Mouse (Mus musculus): Measurements from ENCODE around the gene Selenot. TPM values are rescaled to one million over a fixed set of nuclear protein-coding genes. Genes with fewer than 3 reads are reported as not detected.
A peak's percentile ranks its signal among the peaks of the same experiment; 100 is the strongest.
"Not testable (repeated sequence)": the region's sequence is repeated elsewhere in the genome, so short reads cannot be mapped to it uniquely, and the experiment has no call there.

The Selenot gene
- 100 to 1,000 TPM; 180 to 191 TPM for total RNA-seq (2021)

DNA sequence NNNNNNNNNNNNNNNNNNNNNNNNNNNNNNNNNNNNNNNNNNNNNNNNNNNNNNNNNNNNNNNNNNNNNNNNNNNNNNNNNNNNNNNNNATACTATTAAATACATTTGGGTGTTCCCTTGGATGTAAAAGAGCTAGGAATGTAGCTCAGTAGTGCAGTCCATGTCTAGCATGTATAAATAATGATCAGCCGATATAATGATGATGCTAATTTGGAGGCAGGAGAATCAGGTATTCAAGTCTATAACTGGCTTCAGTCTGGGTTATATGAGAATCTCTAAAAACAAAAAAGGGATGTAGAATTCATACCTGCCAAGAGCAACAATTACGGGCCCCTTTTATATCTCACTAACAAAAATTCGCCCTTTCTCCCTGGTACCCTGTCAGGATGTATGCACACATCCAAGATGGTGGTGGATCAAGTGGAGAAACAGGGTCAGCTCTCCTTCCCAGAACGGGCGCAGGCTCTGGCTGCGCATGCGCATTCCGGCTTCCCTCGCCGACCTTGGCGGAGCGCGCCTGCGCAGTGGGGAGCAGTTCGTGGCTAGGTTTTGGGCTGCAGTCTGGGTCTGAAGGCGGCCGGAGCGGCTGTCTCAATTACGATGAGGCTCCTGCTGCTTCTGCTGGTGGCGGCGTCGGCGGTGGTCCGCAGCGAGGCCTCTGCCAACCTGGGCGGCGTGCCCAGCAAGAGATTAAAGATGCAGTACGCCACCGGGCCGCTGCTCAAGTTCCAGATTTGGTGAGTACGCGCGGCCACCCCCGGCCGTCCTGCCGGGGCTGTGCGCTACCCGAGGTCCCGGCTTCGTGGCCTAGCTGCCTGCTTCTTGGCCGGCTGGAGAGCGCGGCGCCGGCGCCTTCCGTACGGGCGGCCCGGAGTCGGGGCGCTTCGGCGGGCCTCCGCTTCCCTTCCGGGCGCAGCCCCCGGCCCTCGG lies at the start of gene Selenot:
Selenot (plus strand) TSS at position 500 of the 930 bp plus-strand sequence.
- peak; percentile 96 to 97 for DNase-seq (ENCODE audit: extremely low spot score in 1 of 2, low spot score in 2 of 2)
- intact Hi-C loops (cut with DNase I): no loop called here

DNA sequence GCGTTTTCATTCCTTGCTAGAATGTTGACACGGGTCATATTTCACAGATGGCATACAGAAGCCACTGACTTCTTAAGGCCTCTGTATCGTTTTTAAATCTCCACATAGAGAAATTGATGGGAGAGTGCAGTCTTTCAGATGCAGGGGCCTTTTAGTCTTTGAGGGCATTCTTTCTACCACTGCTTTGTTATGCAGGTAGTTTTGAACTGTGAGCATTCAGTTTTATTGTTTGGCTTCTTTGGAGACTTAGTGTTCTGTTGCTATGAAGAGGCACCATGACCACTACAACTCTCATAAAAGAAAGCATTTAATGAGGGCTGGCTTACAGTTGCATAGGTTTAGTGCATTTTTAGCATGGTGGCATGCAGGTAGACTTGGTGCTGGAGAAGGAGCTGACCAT lies 39.9 kb upstream of the Selenot start:
- DNase-seq (ENCODE audit: extremely low spot score in 1 of 2, low spot score in 2 of 2): no peak
- intact Hi-C loops (cut with DNase I): no loop called here

DNA sequence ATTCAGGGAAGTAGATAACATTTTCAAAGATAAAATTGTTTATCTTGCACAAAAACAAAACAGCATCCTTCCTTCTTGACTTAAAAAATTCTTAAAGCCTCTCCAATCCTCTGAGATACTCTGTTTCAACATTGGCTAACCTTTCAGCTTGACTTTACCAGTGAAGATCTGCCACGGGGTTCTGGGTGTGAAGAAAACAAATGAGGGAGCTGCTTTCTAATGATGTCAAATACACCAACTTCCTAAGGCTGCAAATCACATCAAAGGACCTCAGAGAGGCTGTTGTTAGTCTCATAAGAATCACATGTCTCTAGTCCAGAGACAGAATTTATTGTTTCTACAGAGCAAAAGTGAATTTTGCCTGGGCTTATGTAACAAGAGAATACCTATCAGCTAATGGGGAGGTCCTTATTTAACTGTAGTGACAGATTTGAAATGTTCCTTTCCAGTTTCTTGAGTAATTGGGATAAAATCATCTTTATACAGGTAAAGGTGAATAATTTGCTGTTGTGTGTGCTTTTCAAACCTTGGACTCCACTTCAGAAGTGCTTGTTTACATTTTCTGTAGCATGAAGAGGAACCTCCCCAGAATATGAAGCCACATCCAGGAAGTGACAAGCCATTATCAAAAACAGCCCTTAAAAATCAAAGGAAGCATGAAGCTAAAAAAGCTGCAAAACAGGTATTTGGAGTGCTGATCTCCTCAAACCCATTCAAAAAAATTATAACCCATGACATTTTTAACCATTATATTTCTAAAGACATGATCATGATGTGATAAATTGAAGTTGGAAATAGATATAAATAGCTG lies 24.2 kb upstream of the Selenot start:
- DNase-seq (ENCODE audit: extremely low spot score in 1 of 2, low spot score in 2 of 2): no peak
- intact Hi-C loops (cut with DNase I): no loop called here

DNA sequence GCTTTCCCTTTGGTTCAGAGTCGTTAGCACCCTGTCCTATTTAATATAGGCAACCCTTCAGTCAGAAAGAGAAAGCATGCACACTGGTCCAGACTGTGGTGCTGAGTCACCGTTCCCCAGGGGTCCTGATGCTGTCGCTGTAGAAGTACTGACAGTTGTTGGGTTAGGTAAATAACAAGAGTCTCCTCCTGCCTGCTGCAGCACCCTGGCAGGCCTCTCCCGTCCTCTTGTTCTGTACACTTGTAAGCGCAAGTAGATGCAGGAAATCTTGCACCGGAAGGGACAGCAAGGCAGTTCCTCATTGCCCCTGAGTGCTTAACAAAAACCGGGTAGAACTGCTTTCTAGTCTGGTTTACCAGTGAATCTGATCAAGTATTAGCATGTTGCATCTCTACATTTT lies 19.8 kb upstream of the Selenot start:
- intact Hi-C loops (cut with DNase I): no loop called here
- no peak for DNase-seq (ENCODE audit: extremely low spot score in 1 of 2, low spot score in 2 of 2)

DNA sequence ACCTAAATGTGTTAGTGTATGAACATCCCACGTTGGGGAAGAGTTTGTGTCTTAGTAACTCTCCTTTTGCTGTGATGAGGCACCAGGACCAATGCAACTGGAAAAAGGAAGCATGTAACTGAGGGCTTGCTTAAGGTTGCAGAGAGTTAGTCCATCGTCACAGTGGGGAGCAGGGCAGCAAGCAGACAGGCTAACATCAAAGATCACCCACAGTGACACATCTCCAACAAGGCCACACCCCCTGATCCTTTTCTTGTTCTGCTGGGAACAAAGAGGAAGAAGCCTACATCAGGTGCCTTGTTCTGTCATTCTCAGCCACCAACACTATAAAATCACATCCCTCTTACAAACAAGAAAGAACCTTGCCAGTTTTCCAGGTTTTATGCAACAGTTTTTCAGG lies 16.5 kb upstream of the Selenot start:
- intact Hi-C loops (cut with DNase I): no loop called here

DNA sequence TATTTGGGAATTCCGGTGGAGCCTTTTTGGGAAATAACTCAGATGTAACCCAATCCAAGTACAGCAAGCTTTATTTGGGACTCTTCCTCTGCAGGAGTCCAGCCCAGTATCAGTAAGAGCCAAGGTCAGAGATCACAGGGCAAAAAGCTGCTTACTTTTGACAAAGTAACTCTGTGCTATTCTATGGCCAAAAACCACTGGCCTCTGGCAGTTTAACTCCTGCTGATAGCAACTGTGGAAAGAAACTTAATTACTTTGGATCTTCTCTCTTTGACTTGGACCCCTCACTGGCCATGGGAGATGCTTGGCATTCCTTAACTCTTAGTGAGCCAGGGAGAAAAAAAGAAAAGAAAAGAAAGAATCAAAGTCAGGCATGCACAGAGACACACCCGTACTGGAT lies 15.0 kb upstream of the Selenot start:
- intact Hi-C loops (cut with DNase I): no loop called here
- no peak for DNase-seq (ENCODE audit: extremely low spot score in 1 of 2, low spot score in 2 of 2)

More for the DNA sequence above, 16.5 kb upstream of the Selenot start:
- DNase-seq (ENCODE audit: extremely low spot score in 1 of 2, low spot score in 2 of 2): no peak

DNA sequence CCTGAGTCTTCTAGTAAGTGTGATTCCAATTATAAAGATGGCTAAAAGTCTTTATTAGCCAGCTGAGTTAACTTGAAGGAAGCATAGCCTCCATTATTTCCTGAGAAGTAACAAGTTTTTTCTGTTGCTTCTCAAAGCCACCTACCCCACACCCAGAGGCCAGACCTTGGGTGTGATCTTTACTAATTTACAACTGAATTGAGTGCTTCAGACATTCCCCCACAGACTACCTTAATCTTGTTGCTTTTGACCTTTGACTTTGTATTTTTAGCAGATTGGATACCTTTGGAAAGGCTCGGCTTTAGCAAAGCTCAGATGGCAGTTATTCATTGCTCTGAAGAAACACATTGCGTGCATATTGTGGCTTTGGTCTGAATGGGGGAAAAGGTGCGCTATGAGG lies 5.6 kb upstream of the Selenot start:
- no peak for DNase-seq (ENCODE audit: extremely low spot score in 1 of 2, low spot score in 2 of 2)
- intact Hi-C loops (cut with DNase I): no loop called here

DNA sequence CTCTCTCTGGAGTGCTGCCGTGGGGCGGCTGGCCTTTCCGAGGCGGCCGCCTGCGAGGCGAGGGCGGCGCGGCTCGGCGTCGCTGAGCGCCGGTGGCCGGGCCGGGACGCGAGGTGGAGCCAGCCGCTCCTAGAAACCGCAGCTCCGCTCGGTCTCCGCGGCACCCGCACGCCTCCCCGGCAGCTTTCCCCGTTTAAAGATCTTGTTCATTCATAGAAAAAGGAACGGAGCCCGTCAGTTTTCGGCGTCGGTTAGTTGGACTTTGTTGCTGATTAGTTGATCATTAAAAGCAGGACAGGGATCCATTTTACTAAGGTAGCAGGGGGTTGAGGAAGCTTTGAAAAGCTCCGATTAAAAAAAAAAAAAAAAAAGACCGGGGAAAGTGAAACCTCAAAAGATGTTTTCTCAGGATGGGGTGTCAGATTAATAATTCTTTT lies 649 bp downstream of the Selenot start:
- peak; percentile 29 to 67 for DNase-seq (ENCODE audit: extremely low spot score in 1 of 2, low spot score in 2 of 2)
- intact Hi-C loops (cut with DNase I): no loop called here

DNA sequence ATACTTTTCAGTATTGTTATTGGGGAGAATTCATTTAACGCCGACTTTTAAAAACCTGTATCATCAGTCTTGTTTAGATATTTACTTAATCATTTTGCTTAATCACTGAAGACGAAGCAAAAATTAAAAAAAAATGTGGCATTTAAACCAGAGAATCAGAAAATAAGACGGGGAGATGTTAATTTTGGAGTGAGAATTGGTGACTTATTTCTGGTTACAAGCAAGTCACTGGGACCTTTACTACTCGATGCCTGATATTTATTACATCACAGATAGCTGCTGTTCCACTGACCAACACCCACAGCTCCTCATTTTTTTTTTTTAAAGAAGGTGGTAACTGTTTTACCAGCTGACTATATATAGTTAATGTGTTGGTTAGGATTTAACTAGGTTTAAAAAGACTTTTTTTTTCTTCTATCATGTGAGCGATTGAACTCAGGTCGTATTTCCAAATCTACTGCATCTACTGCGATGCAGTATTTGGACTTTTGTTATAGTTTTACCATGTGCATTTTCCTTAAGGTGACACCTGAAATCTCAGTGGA lies 1.1 kb downstream of the Selenot start:
- intact Hi-C loops (cut with DNase I): no loop called here
- no peak for DNase-seq (ENCODE audit: extremely low spot score in 1 of 2, low spot score in 2 of 2)

DNA sequence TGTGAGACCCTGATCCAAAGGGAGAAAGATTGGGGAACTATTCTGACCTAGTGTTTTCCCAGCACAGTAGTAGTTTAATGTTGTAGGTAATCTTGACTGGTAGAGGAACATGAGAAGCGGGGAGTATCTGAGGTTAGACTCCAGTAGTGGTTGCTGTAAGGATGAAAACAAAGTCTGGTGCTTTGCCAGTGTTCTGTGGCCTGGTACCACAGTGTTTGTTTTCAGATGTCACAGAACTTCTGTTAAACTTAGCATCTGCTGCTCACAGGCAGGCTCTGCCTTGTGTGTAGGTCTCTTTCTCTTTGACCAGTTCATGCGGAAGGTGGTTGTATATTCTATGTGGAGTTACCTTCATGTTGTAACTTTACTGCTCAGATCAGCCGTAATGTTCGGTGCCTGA lies 5.1 kb downstream of the Selenot start:
- intact Hi-C loops (cut with DNase I): no loop called here
- no peak for DNase-seq (ENCODE audit: extremely low spot score in 1 of 2, low spot score in 2 of 2)

DNA sequence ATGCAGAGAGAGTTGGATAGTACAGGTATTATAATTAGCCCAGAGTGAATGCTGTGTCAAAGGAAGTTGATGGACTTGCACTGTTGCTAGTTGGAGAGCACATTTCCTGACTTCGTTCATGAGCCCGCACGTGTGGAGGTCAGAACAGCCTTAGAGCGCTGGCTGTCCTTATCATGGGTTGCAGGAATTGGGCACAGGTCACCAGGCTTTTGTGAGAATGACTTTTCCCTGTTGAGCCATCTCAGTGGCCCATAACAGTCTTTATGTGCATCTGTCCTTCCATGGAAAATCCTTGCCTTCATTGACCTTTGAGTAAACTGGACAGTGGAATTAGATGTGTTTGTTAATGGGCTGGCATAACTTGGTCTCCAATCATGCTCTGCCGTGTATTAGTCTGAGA lies 5.9 kb downstream of the Selenot start:
- intact Hi-C loops (cut with DNase I): no loop called here
- no peak for DNase-seq (ENCODE audit: extremely low spot score in 1 of 2, low spot score in 2 of 2)

DNA sequence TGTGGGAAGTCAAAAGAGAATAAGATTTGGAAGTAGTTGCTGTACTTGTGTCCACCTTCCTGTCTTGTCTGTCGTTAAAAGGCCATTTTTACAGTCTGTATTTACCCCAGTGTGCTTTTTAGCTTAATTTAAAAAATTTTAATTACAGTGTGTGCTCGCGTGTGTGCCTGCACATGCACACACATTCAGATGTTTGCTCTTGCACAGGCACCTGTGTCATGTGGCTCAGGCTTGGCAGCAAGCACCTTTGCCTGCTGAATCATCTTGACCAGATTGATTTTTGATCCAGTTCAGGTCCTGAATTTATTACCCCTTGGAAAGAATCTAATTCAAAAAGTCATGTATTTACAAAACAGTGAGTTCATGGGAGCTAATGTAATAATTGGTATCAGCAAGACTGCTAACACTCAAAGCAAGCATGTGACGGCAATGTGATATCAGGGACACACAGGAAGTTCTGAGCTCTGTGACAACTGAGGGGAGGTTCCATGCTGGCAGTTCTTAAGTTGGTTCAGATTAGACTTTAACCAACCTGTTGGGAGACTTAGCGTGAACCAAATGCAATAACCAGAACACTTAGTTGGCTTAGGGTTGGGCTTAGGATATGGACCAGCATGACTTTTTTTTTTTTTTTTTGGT lies 6.5 kb downstream of the Selenot start:
- no peak for DNase-seq (ENCODE audit: extremely low spot score in 1 of 2, low spot score in 2 of 2)
- intact Hi-C loops (cut with DNase I): no loop called here

DNA sequence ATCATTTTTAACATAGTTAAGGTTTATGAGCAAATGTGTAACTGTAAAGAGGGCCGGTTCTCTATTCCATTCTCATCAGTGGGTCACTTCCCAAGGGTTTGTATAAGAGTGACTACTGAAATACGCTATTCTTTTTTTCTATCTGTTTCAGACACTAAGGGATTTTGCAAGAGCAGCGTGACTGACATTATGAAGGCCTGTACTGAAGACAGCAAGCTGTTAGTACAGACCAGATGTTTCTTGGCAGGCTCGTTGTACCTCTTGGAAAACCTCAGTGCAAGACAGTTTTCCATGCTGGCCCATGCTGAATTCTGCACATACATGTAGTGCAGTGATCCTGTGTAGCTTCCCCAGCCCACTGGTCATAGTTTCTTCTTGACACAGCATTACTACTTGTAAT lies 14.1 kb downstream of the Selenot start:
- intact Hi-C loops (cut with DNase I); DNase-seq (ENCODE audit: extremely low spot score in 1 of 2, low spot score in 2 of 2): not testable (repeated sequence)

DNA sequence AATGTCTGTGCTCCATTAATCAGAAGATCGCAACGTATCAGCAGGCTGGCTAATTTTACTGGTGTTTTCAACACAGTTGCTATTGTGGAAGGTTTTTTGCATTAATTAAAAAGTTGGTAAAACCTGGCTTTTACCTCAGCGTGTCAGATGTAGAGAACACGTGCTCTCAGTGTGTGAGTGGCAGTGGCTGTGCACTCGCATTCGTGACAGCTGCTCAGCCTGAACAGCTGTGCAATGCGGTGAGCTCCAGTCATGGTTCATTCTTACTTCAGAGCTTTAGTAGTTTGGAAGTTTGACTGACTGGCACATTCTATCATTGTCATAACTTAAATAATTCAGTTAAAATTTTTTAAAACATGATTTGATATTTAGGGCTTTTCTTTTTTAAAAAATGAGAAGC lies 16.2 kb downstream of the Selenot start:
- intact Hi-C loops (cut with DNase I): not testable (repeated sequence)

DNA sequence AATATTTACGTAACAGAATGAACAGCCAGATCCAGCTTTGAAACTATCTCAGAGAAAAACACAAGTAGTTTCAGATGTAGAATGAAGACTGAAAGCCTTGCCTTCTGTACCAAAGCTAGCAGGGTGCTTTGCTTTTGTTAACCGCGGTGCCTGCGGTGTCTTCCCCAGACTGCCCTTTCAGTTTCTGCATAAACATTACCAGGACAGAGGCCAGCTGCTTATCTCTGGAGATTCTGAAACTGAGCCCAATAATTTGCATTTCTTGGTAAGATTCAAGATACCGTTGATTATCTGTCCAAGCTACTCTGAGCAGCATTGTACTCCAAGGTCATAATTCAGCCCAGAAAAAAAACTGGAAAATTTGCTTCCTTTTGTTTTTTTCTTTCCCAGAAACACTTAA lies 17.2 kb downstream of the Selenot start:
- DNase-seq (ENCODE audit: extremely low spot score in 1 of 2, low spot score in 2 of 2): no peak
- intact Hi-C loops (cut with DNase I): no loop called here

More for the DNA sequence above, 16.2 kb downstream of the Selenot start:
- DNase-seq (ENCODE audit: extremely low spot score in 1 of 2, low spot score in 2 of 2): not testable (repeated sequence)

DNA sequence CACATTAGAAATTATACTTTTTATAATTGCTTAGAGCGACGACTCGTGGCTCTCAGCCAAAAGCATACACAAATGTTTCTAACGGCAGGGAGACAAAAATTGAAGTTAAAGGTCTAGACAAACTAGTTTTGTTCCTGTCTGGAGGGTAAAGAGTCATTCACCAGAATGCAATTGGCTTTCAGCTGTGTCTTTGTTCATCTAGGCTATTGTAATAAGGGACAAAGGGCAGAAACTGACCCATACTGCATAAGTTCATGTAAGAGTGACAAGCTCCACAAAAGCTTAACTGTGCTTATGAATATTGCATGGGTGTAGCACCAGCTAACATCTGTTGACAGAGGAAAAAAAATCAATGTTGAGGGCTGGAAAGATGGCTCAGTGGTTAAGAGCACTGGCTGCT lies 32.1 kb downstream of the Selenot start:
- intact Hi-C loops (cut with DNase I): no loop called here
- no peak for DNase-seq (ENCODE audit: extremely low spot score in 1 of 2, low spot score in 2 of 2)

DNA sequence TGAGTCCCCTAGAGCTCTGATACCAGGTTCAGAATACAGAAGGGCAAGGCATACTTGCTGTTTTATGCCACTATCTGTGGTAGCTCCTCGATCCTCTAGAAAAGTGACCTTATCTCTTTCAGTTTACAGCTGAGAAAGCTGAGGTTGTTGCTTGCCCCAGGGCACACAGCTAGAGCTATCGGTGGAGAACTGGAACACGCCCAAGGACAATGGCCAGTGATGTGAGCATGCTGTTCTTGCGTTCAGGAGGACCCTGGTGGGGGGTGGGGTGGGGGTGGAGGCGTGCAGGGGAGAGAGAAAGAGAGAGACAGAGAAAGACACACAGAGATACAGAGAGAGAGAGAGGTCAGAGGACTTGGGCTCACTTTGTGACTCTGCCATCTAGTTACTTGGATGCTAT lies 33.5 kb downstream of the Selenot start:
- intact Hi-C loops (cut with DNase I): no loop called here
- DNase-seq (ENCODE audit: extremely low spot score in 1 of 2, low spot score in 2 of 2): no peak

DNA sequence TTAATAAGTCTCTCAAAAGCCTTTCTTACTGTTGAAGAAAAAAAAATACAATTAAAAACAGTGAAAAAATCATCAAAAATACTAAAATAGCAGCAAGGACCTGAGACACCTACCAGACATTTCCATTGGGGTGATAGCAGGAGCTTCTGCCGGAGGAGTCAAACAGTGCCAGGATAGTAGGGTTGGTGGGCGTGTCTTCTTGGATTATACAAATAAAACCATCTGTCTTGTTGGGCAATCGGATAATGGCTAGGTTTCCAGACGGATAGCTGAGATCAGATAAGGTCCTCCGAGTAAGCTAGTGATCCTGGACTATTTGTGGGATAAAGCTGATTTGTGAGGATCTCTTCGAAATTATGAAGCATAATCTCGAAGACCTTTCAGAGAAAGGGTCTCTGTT lies 44.6 kb downstream of the Selenot start:
- intact Hi-C loops (cut with DNase I): no loop called here
- no peak for DNase-seq (ENCODE audit: extremely low spot score in 1 of 2, low spot score in 2 of 2)

Data from left cerebral cortex, postnatal 10 days (tissue).